Mouse (Mus musculus) testis, adult 2 months (tissue): ENCODE results near the gene Esm1. TPM values are rescaled to one million over a fixed set of nuclear protein-coding genes. Genes with fewer than 3 reads are reported as not detected.

ENCODE experiments used
- H3K27ac ChIP-seq: fragments of 200-500 bp; 2 replicates; pipeline ENCODE4 v1.5.1; 2012; ENCODE audit warnings: low read depth, low read length; ENCODE audit not compliant: control insufficient read depth, insufficient read depth
- H3K27me3 ChIP-seq: fragments of 200-500 bp; 2 replicates; pipeline ENCODE4 v1.6.1; 2012; ENCODE audit warnings: mild to moderate bottlenecking, low read length, moderate library complexity; ENCODE audit not compliant: control insufficient read depth, insufficient read depth
- H3K36me3 ChIP-seq: fragments of 200-500 bp; 2 replicates; pipeline ENCODE4 v1.6.1; 2012; ENCODE audit warnings: mild to moderate bottlenecking, low read length; ENCODE audit not compliant: control insufficient read depth, insufficient read depth
- H3K4me1 ChIP-seq: fragments of 200-500 bp; 2 replicates; pipeline ENCODE4 v1.6.1; 2012; ENCODE audit warnings: low read length; ENCODE audit not compliant: control insufficient read depth, insufficient read depth
- H3K4me3 ChIP-seq: fragments of 200-500 bp; 2 replicates; pipeline ENCODE4 v1.5.1; 2012; ENCODE audit warnings: low read depth, mild to moderate bottlenecking, low read length, moderate library complexity, mixed read lengths; ENCODE audit not compliant: control insufficient read depth
- CTCF ChIP-seq: fragments of 200-500 bp; IDR thresholded peaks from 2 replicates; pipeline ENCODE4 v1.5.1; 2012; ENCODE audit warnings: low read depth, mild to moderate bottlenecking, inconsistent platforms, low read length, moderate library complexity; ENCODE audit not compliant: control insufficient read depth, insufficient read depth, insufficient replicate concordance
- POLR2A ChIP-seq: fragments of 200-500 bp; IDR thresholded peaks from 2 replicates; pipeline ENCODE4 v1.6.1; 2012; ENCODE audit warnings: low read depth, mild to moderate bottlenecking, inconsistent platforms, low read length, moderate library complexity; ENCODE audit not compliant: control insufficient read depth
- polyA plus RNA-seq: library from polyadenylated mRNA; depleted of rRNA; stranded (reverse); fragments of >200 nt; gene quantifications from 2 replicates; pipeline ENCODE4 v1.2.3, GENCODE M21; 2012

Esm1 gene
- polyA plus RNA-seq, 1 experiment: 0.07 TPM

DNA sequence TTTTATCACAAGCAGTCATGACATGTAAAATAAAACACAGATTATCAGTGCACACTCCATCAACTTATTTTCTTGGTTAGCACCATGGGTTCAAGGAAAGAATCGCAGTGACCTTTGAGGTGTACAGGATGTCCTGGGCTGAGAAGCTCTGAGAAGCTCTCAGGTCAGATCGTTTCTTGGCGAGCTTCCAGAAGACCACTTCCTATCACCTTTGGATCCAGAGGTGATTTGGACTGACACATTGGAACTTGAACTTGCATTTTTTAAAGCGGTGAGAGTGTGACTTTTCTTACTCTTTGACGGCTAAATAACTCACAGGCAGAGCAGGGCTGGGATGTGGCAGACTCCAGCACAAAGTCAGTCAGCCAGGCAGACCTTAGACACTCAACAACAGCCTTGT lies 4.1 kb upstream of the Esm1 start:
- Histone ChIP-seq H3K27me3 (no peaks in the 10 kb centered on the region), H3K4me3 (no peak overlapping the region), H3K36me3 (no peaks in the 10 kb centered on the region), H3K4me1 (no peaks in the 10 kb centered on the region), H3K27ac (no peak overlapping the region)
- TF ChIP-seq POLR2A (no peak), CTCF (no peak)

DNA sequence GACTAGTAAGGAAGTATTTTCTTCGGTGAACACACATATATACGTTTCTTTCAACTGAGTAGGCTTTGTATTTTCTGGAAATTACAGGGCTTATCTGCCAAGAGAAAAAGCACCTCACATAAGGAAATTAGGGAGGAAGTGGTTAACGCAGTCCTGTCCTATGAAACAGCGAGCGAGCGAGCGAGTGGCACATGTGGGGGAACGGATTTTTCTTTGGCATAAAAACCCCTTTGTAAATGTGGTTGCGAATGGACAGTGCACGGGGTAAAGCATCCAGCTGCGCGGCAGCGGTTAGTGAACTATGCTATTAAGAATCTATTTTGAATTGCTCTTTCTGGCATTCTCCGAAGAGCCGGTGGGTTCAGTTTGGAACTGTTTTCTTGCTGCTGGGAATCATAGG lies 1.9 kb downstream of the Esm1 start:
- Histone ChIP-seq H3K27ac (no peak overlapping the region), H3K36me3 (no peaks in the 10 kb centered on the region), H3K27me3 (no peaks in the 10 kb centered on the region), H3K4me1 (no peaks in the 10 kb centered on the region), H3K4me3 (no peak overlapping the region)
- no peak for TF ChIP-seq POLR2A

DNA sequence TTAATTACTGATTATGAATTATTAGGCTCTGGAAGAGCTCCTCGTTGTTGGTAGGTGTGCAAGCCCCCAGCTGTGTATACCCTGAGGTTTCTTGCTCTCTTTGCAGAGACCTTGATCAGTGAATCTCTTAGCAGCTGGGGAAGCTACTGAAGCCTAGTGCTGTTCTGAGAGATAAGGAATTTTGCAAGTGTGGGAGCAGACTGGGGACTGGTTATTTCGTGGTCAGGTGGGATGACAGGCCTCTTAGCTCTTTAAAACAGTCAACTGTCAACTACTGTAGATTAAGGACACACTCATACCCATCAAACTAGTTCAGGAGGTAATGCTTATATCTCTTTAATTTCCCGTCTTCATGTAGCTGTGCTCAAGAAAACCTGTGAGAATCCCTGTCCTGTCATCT lies 2.9 kb downstream of the Esm1 start:
- H3K27ac ChIP-seq: no peak overlapping the region

DNA sequence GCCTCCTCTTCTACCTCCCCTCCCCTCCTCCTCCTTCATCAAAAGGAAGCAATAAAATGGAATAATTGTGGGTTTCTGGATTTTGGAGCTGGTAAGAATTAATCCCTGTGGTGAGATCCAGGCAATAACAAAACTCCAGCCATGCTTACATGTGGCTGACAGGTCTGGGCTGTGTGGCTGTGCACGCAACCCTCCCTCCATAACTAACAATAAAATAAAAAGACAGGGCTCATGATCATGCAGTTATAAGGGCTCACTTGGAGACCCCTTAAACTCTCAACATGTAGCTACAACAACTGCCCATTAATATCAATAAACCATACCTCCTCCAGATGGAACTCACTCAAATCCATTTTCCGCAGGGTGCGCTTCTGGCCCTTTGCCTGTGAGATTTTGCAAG lies 4.4 kb downstream of the Esm1 start:
- H3K27ac ChIP-seq: no peak overlapping the region
- H3K36me3 ChIP-seq: no peaks in the 10 kb centered on the region
- TF ChIP-seq POLR2A (no peak), CTCF (no peak)
- H3K4me3 ChIP-seq: no peak overlapping the region
- H3K27me3 ChIP-seq: no peaks in the 10 kb centered on the region
- no peaks in the 10 kb centered on the region for H3K4me1 ChIP-seq

More for the DNA sequence above, 2.9 kb downstream of the Esm1 start:
- no peaks in the 10 kb centered on the region for H3K36me3 ChIP-seq
- H3K27me3 ChIP-seq: no peaks in the 10 kb centered on the region
- no peaks in the 10 kb centered on the region for H3K4me1 ChIP-seq
- no peak overlapping the region for H3K4me3 ChIP-seq
- no peak for TF ChIP-seq CTCF
- no peak for TF ChIP-seq POLR2A

DNA sequence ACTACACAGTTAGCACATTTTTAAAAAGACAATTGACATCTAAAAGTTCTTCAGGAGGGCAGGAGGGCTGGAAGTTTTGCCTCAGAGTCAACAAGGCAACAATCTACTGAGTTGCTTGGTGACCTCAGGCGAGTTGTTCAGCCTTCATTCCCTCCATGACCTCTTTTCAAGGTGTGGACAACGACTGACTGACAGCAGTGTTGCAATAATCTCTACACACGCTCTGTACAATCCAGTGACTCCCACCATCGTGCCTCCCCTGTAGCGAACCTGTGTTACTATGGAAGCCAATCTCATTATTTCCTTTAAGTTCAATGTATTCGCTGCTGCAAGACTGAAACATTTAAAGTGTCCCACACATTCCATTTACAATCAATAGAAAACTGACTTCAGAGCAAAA lies 12.4 kb downstream of the Esm1 start:
- no peak for TF ChIP-seq POLR2A
- TF ChIP-seq CTCF: no peak
- H3K27ac ChIP-seq: no peak overlapping the region
- no peak overlapping the region for H3K4me3 ChIP-seq
- H3K27me3 ChIP-seq: no peaks in the 10 kb centered on the region
- no peaks in the 10 kb centered on the region; the same call in 1 of the 2 replicates for H3K4me1 ChIP-seq
- no peaks in the 10 kb centered on the region for H3K36me3 ChIP-seq

DNA sequence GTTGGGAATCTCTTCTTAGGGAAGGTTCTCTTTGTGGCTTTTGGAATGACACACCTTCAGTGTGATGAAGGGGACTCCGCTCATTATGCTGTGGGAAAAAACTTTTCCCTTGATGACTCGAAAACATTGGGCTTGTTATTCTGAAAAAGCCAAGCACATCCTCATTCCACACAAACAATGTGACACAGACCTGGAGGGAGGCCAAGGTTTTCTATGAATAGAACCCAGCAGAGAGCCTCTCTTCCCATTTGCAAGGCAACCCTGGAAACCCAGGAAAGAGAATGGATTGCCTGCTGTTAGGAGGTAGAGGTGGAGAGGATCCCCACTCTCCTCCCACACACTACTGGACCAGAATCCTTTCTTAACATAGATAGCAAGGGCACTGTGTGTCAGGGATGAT lies 14.6 kb downstream of the Esm1 start:
- no peak for TF ChIP-seq POLR2A
- TF ChIP-seq CTCF: no peak
- no peak overlapping the region for H3K27ac ChIP-seq
- H3K36me3 ChIP-seq: no peaks in the 10 kb centered on the region
- H3K27me3 ChIP-seq: no peaks in the 10 kb centered on the region
- peaks cover 3% of the 10 kb centered on the region; the same call in 1 of the 2 replicates for H3K4me1 ChIP-seq
- H3K4me3 ChIP-seq: no peak overlapping the region

DNA sequence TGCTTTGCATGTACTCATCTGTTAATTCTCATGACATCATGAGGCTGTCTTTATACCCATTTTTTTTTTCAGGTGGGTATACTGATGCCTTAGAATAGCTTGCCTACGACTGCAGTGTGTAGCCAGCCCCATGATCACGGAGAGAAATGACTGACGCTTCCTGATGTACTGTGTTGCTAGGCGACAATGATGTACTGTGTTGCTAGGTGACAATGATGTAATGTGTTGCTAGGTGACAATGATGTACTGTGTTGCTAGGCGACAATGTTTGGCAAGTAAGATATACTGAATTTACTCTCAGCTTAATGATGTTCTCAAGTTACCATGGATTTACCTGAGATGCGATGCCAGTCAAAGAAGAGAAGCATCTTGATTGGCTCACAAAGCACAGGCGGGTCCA lies 16.4 kb downstream of the Esm1 start, which contains the start of gene Gzmk:
Gene Gzmk (minus strand): TSS at position 98 of the 400 bp plus-strand sequence.
- Histone ChIP-seq H3K4me3 (no peak within 1 kb of the TSS), H3K36me3 (no peaks in the 10 kb centered on the region), H3K27ac (no peak within 1 kb of the TSS), H3K27me3 (no peaks in the 10 kb centered on the region), H3K4me1 (peaks cover 3% of the 10 kb centered on the region; the same call in 1 of the 2 replicates)
- TF ChIP-seq CTCF (no peak), POLR2A (no peak)

DNA sequence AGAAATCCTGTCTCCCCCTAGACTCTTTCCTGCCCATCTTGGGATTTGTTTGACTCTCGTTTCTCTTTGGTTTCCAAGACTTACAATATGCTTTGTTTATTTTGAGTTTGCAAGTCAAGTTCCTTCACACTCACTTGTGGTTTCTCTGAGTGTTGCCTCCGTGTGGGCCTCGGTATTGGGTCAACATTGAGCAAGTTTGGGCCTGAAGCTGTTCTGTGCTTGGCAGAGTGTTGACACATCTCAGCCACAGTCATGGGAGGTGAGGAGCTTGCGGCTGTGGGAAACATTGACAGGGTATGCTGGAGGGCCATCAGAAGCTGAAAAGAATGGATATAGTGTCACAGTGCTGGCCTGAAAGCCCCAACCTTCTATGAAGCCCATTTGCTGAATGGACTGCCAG lies 17.6 kb downstream of the Esm1 start:
- Histone ChIP-seq H3K27me3 (no peaks in the 10 kb centered on the region), H3K27ac (no peak overlapping the region), H3K4me1 (peaks cover 3% of the 10 kb centered on the region; the same call in 1 of the 2 replicates), H3K4me3 (no peak overlapping the region), H3K36me3 (no peaks in the 10 kb centered on the region)
- TF ChIP-seq POLR2A: no peak
